Mouse (Mus musculus): ENCODE data around the gene Ccn6. TPM values are rescaled to one million over a fixed set of nuclear protein-coding genes. Genes with fewer than 3 reads are reported as not detected.

Ccn6 gene
- polyA plus RNA-seq, 1 experiment from 2014 or later = 0.50 TPM

DNA sequence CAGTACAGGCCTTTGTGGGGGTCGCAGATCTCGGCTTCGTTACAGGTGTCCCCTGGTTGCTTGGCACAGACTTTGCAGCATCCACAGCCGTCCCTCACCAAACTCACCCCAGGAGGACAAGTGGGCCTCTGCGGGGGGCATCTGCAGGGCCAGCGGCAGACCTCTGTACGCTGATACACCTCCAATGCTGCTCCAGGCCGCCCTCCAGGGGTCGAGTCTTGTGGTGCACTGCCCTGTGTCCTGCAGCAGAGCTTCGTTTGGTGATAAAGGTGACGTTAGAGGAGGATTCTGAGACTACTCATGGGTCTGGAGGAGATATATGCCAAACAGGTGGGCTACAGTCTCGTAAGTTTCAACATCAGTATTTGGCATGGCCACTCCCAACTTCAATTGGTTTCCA is 5.3 kb downstream of the Ccn6 start:
- H3K4me2 ChIP-seq (replicated peaks) = no peak overlapping the region
- H3K4me3 ChIP-seq = no peak overlapping the region
- no peaks in the 10 kb centered on the region for H3K9me3 ChIP-seq
- H3K27ac ChIP-seq = no peak overlapping the region
- WGBS = 59% methylated on average over 12 of the region's 12 CpGs
- no peaks in the 10 kb centered on the region for H3K27me3 ChIP-seq
- H3K9ac ChIP-seq = no peak overlapping the region
- H3K4me1 ChIP-seq = peaks cover 6% of the 10 kb centered on the region; the same call in 1 of the 2 replicates
- ATAC-seq (ENCODE audit: insufficient number of reproducible peaks, insufficient read depth, low FRiP score, low TSS enrichment) = no peak
- H3K36me3 ChIP-seq = no peaks in the 10 kb centered on the region

DNA sequence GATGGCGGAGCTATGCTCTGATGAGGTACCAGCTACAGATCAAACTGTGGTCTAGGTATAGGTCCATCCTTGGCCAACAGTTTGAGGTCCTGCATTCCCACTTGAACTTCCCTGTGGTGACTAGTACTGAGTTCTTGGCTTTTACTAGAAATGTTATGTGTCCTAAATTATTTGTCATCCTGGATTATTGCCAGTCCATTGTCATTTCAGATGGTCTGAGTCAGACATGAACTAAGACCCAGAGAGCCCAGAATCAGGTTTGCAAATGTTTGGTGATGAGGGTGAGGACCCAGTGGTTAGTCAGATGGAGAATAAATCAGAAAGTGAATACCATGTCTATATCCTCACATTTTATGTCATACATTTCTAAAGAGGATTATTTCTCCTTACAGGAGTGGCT is 6.3 kb downstream of the Ccn6 start:
- H3K4me2 ChIP-seq (replicated peaks) = no peak overlapping the region
- 94% methylated on average over 1 of the region's 1 CpGs for WGBS
- ATAC-seq (ENCODE audit: insufficient number of reproducible peaks, insufficient read depth, low FRiP score, low TSS enrichment) = no peak
- H3K36me3 ChIP-seq = no peaks in the 10 kb centered on the region
- H3K27me3 ChIP-seq = no peaks in the 10 kb centered on the region
- H3K9me3 ChIP-seq = no peaks in the 10 kb centered on the region
- H3K9ac ChIP-seq = no peak overlapping the region
- H3K4me1 ChIP-seq = no peaks in the 10 kb centered on the region
- no peak overlapping the region for H3K4me3 ChIP-seq
- H3K27ac ChIP-seq = no peak overlapping the region

DNA sequence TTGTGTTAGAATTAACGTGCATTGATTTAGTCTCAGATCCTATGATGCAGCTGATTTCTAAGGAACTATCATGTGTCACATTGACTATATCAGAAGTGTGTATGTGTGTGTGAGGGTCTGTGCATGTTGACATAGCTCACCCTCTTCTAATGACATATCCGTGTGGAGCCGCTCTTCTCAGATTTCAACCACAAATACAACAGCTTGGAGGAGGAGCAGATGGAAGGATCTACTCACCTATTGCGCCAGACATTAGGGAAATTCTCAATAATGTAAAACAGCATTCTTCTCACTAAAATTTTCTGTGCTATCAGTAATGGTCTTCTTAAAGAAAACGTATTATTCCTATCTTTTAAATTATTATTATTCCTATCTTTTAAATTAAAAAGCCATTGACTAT is 6.9 kb downstream of the Ccn6 start:
- no peak overlapping the region for H3K27ac ChIP-seq
- 76% methylated on average over 5 of the region's 5 CpGs for WGBS
- no peak overlapping the region for H3K4me3 ChIP-seq
- no peaks in the 10 kb centered on the region for H3K36me3 ChIP-seq
- H3K4me1 ChIP-seq = no peaks in the 10 kb centered on the region
- H3K9ac ChIP-seq = no peak overlapping the region
- ATAC-seq (ENCODE audit: insufficient number of reproducible peaks, insufficient read depth, low FRiP score, low TSS enrichment) = no peak
- no peaks in the 10 kb centered on the region for H3K27me3 ChIP-seq
- no peaks in the 10 kb centered on the region for H3K9me3 ChIP-seq
- no peak overlapping the region for H3K4me2 ChIP-seq (replicated peaks)

DNA sequence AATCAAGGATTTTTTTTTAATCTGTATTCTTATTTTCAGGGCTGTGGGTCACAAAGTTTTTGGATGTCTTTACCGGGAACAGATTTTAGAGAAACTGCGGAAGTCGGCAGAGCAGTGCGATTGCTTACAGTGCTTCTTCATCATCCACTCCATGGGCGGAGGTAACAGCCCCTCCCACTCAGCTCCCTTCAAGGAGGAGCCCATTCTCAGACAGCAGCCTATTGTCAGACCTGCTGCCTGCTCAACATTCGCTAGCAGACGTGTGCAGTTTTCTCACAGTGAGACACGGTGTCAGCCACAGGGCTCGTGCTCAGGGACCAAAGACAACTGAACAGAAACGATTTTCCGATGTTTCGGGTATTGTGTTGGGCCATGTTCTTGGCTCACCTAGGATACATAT is 21.4 kb downstream of the Ccn6 start:
- no peak for ATAC-seq (ENCODE audit: insufficient number of reproducible peaks, insufficient read depth, low FRiP score, low TSS enrichment)
- Histone ChIP-seq H3K4me2 (replicated peaks) (no peak overlapping the region), H3K4me3 (no peak overlapping the region), H3K9me3 (no peaks in the 10 kb centered on the region), H3K4me1 (no peaks in the 10 kb centered on the region), H3K9ac (no peak overlapping the region), H3K36me3 (peaks cover 69% of the 10 kb centered on the region), H3K27me3 (no peaks in the 10 kb centered on the region), H3K27ac (no peak overlapping the region)
- 86% methylated on average over 12 of the region's 12 CpGs for WGBS

DNA sequence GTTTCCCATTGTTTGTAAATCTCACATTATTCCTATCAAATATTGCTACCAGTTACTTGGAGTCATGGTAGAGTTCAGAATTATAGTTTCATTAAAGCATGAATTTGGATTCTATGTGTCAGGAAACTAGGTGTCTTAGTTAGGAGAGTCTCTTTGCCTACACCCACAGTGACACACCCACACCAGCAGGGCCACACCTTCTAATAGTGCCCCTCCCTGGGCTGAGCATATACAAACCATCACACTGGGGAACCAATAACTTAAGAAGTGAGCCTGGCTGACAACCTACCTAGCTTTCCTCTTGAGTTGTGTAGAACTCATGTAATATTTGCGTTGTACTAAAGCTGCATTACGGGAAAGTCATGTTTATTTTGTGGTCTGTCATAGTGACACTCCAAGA is 22.2 kb downstream of the Ccn6 start:
- H3K4me2 ChIP-seq (replicated peaks) = no peak overlapping the region
- no peak for ATAC-seq (ENCODE audit: insufficient number of reproducible peaks, insufficient read depth, low FRiP score, low TSS enrichment)
- H3K4me1 ChIP-seq = no peaks in the 10 kb centered on the region
- H3K27ac ChIP-seq = no peak overlapping the region
- no peak overlapping the region for H3K4me3 ChIP-seq
- peaks cover 63% of the 10 kb centered on the region for H3K36me3 ChIP-seq
- no peaks in the 10 kb centered on the region for H3K9me3 ChIP-seq
- H3K27me3 ChIP-seq = no peaks in the 10 kb centered on the region
- WGBS = 91% methylated on average over 2 of the region's 2 CpGs
- H3K9ac ChIP-seq = no peak overlapping the region

DNA sequence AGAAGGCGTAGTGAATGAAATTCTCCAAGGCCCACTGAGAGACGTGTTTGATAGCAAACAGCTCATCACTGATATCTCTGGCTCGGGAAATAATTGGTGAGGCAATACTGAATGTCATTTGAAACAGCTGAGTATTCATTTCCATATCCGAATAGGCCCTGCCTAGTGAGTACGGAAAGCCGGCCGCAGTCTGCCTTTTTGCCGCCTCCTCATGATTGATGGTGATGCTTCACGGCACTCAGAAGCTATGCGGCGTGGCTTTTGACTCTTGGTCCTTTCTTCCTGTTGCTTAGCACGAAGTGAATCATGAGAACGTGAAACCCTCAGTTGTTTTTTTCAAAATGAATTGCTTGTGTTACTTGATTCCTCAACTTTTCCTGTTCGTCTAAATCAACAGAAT is 22.8 kb downstream of the Ccn6 start:
- Histone ChIP-seq H3K9me3 (no peaks in the 10 kb centered on the region), H3K27ac (no peak overlapping the region), H3K27me3 (no peaks in the 10 kb centered on the region), H3K4me2 (replicated peaks) (no peak overlapping the region), H3K4me3 (no peak overlapping the region), H3K9ac (no peak overlapping the region), H3K4me1 (0 out of 2 replicates have a peak, but pooled peaks cover 1% of the 10 kb centered on the region), H3K36me3 (peaks cover 60% of the 10 kb centered on the region)
- WGBS = 85% methylated on average over 14 of the region's 14 CpGs
- ATAC-seq (ENCODE audit: insufficient number of reproducible peaks, insufficient read depth, low FRiP score, low TSS enrichment) = no peak

DNA sequence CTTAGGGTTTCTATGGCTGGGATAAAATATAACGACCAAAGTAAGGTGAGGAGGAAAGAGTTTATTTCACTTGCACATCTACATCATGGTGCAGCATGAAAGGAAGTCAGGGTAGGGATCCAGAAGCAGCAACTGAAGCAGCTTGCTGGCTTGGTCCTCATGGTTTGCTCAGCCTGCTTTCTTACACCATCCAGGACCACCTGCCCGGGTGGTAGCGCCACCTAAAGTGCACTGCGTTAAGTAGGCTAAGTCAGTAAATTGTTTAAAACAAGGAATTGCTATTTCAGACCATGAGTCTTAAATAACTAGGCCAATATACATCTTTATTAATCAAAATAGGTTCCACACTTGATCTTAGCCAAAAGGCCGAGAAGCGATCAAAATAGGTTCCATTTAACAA is 24.8 kb downstream of the Ccn6 start:
- Histone ChIP-seq H3K27me3 (no peaks in the 10 kb centered on the region), H3K36me3 (peaks cover 46% of the 10 kb centered on the region), H3K4me3 (no peak overlapping the region), H3K9ac (no peak overlapping the region), H3K9me3 (no peaks in the 10 kb centered on the region), H3K4me1 (peaks cover 15% of the 10 kb centered on the region), H3K27ac (no peak overlapping the region), H3K4me2 (replicated peaks) (no peak overlapping the region)
- WGBS = 84% methylated on average over 6 of the region's 6 CpGs
- no peak for ATAC-seq (ENCODE audit: insufficient number of reproducible peaks, insufficient read depth, low FRiP score, low TSS enrichment)

DNA sequence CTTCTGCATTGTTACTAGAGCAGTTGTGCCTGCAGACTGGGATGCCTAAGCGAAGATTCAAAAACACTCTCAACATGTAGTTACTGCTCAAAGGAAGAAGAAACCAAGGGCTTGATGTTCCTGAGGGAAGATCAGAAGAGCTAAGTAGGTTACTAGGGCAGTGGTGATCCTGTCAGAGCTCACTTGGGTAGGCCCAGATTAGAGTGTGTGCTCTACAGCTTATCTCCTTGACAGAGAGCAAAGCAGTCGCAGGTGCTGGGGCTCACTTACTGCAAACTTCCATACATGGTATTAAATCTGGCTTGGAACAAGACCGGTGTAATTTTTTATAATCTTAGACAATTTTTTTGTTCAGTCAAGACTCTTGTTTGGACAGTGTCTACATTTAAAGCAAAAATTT is 25.8 kb downstream of the Ccn6 start:
- peaks cover 37% of the 10 kb centered on the region for H3K36me3 ChIP-seq

DNA sequence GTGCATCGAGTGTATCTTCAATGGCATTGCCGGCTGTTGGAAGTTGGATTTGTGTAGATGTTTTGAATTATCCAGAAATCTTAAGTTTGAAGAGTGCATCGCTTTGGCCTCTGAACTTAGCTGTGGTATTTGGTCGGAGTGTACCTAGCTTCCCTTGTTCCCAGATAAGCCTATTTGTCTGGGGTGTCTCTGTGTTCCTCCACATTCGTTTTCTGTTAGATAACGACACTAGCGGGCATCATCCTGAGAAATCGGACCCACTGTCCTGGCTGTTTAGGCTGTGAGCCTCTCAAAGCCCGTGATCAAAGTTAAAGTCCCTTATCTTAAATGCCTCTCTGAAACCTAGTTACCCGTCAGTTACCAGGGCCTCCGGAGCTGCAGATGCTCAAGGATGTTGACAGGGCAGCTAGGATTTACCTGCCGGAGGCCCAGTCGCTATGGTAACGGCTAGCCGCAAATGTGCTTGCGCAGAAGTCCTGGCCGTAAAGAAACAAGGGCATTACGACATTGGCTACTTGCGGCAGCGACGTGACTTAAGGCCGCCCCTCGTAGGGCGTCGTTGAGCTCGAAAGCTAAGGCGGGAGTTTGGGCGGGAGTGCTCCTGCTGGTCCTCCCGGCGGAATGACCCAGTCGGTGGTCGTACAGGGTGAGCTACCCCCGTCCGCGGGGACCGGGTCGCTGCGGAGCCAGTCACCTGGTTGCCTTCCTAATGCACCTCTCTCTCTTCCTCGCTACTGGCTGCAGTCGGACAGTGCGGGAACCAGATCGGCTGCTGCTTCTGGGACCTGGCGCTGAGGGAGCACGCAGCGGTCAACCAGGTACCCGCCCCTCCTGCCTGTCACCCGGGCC is 29.9 kb downstream of the Ccn6 start, which contains the start of the genes Fam229b and Tube1:
Fam229b (minus strand) TSS at position 453 of the 849 bp plus-strand sequence.
Tube1 (plus strand) TSS at position 515 of the 849 bp plus-strand sequence.
- 5% methylated on average over 47 of the region's 47 CpGs for WGBS

More for the DNA sequence above, 25.8 kb downstream of the Ccn6 start:
- WGBS = 91% methylated on average over 3 of the region's 3 CpGs
- H3K4me1 ChIP-seq = peaks cover 15% of the 10 kb centered on the region
- H3K4me3 ChIP-seq = no peak overlapping the region
- no peak overlapping the region for H3K4me2 ChIP-seq (replicated peaks)
- no peak overlapping the region for H3K27ac ChIP-seq
- ATAC-seq (ENCODE audit: insufficient number of reproducible peaks, insufficient read depth, low FRiP score, low TSS enrichment) = no peak
- no peaks in the 10 kb centered on the region for H3K27me3 ChIP-seq
- no peaks in the 10 kb centered on the region for H3K9me3 ChIP-seq
- no peak overlapping the region for H3K9ac ChIP-seq

DNA sequence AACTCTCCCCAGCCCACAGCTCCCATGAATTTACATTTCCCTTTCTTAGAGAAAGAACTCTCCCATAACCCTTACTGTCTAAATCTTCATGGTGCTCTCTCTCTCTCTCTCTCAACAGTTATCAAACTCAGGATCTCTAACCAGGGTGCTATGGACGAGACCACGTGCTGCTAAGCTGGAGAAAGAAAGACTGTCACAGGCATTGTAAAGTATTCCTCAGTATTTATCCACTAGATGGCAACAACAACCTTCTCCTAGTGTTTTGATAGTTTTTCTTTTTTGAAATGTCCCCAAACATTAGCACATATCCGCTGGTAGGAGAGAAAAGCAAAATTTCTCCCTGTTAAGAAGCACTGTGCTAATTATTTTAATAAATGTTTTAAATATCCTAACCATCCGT is 42.2 kb downstream of the Ccn6 start:
- H3K4me1 ChIP-seq = no peaks in the 10 kb centered on the region
- no peaks in the 10 kb centered on the region for H3K9me3 ChIP-seq
- no peaks in the 10 kb centered on the region for H3K36me3 ChIP-seq
- H3K27ac ChIP-seq = no peak overlapping the region
- H3K4me3 ChIP-seq = no peak overlapping the region
- no peak overlapping the region for H3K4me2 ChIP-seq (replicated peaks)
- no peak for ATAC-seq (ENCODE audit: insufficient number of reproducible peaks, insufficient read depth, low FRiP score, low TSS enrichment)
- no peak overlapping the region for H3K9ac ChIP-seq
- no peaks in the 10 kb centered on the region for H3K27me3 ChIP-seq
- 35% methylated on average over 4 of the region's 4 CpGs for WGBS

More for the DNA sequence above, 29.9 kb downstream of the Ccn6 start, which contains the start of the genes Fam229b and Tube1:
- H3K36me3 ChIP-seq = peaks cover 15% of the 10 kb centered on the region
- H3K9me3 ChIP-seq = no peaks in the 10 kb centered on the region
- peak within 1 kb of the TSS; percentile 72 for H3K4me2 ChIP-seq (replicated peaks)
- H3K9ac ChIP-seq = peak within 1 kb of the TSS; percentile 66
- peaks cover 15% of the 10 kb centered on the region for H3K4me1 ChIP-seq
- peak within 1 kb of the TSS; percentile 60 for H3K4me3 ChIP-seq
- no peak within 1 kb of the TSS; the same call in 1 of the 2 replicates for H3K27ac ChIP-seq
- no peaks in the 10 kb centered on the region for H3K27me3 ChIP-seq
- ATAC-seq (ENCODE audit: insufficient number of reproducible peaks, insufficient read depth, low FRiP score, low TSS enrichment) = peak; percentile 91

DNA sequence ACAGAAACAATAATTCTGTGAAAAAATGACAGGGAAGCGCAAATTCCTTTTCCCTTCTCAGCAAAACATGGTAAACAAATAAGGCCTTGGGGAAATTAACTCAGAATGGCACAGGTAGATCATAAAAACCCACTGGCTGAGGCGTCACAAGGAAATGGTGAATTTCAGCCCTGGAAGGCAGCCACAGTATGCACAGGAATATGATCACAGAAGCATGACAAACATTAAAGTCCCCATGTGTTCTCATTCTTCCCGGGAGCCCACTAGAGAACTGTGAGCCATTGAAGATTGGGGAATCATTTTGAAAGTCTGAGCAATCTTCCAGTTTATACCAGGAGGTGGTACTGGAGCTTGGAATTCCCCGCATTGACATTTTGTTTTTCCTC is 54.1 kb downstream of the Ccn6 start:
- 65% methylated on average over 4 of the region's 4 CpGs for WGBS
- Histone ChIP-seq H3K27me3 (no peaks in the 10 kb centered on the region), H3K4me2 (replicated peaks) (no peak overlapping the region), H3K36me3 (peaks cover 19% of the 10 kb centered on the region), H3K9ac (no peak overlapping the region), H3K27ac (no peak overlapping the region), H3K9me3 (no peaks in the 10 kb centered on the region), H3K4me3 (no peak overlapping the region), H3K4me1 (no peaks in the 10 kb centered on the region)
- ATAC-seq (ENCODE audit: insufficient number of reproducible peaks, insufficient read depth, low FRiP score, low TSS enrichment) = no peak

DNA sequence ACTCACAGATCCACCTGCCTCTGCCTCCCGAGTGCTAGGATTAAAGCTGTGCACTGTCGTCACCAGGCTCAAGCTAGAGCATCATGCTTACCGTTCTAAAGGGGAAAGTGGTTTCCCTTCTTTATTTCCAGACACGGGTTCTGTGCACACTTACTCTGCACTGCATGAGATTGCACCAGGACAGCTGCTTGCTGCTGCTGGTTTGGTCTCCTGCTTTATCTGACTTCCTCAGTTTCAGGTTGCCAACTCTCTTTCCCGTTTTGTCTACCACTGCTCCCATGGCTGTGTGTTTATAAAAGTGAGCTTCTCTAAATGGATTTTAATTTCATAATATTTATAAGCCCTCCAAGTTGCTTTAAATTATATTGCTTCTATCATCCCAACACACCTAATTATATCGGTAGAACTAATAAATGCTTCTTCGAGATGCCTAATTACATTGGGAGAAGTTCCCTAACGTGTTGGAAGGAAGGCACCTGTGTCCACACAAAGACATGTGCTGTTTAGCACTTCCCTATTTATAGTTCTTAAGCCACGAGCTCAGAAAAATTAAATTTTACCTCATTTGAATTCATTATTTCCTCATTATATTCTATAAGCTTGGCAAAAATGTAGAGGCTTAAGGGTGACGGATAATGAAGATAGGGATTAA is 54.6 kb downstream of the Ccn6 start:
- Histone ChIP-seq H3K9ac (no peak overlapping the region), H3K36me3 (peaks cover 19% of the 10 kb centered on the region), H3K27me3 (no peaks in the 10 kb centered on the region), H3K27ac (no peak overlapping the region), H3K4me2 (replicated peaks) (no peak overlapping the region), H3K4me3 (no peak overlapping the region), H3K9me3 (no peaks in the 10 kb centered on the region), H3K4me1 (no peaks in the 10 kb centered on the region)
- no peak for ATAC-seq (ENCODE audit: insufficient number of reproducible peaks, insufficient read depth, low FRiP score, low TSS enrichment)
- WGBS = 77% methylated on average over 10 of the region's 10 CpGs
